Mouse (Mus musculus) limb, embryonic 15.5 days (tissue): ENCODE measurements at regions not wholly inside any gene's neighbourhood (a gene's known extent, or its start where the extent isn't known, plus 50 kb on each side); places are given as distances from the start of the nearest gene placed in this dataset.
A peak's percentile ranks its signal among the peaks of the same experiment; 100 is the strongest.

Experiments used
- ATAC-seq: fragments of 200-750 bp; cut with Nextera tagmentation; 2 replicates; pipeline ENCODE4 v1.8.0; 2017; ENCODE audit warnings: low read depth, moderate TSS enrichment; ENCODE audit not compliant: insufficient number of reproducible peaks, low FRiP score, low TSS enrichment
- H3K27ac ChIP-seq: fragments of 300-500 bp; sonication (generic); 2 replicates; pipeline ENCODE4 v1.5.1; 2015; ENCODE audit warnings: moderate library complexity, mild to moderate bottlenecking, inconsistent platforms
- H3K27me3 ChIP-seq: fragments of 300-500 bp; sonication (generic); 2 replicates; pipeline ENCODE4 v1.6.1; 2015; ENCODE audit warnings: inconsistent platforms
- H3K36me3 ChIP-seq: fragments of 300-500 bp; sonication (generic); 2 replicates; pipeline ENCODE4 v1.6.1; 2015; ENCODE audit warnings: inconsistent platforms
- H3K4me1 ChIP-seq: fragments of 300-500 bp; sonication (generic); 2 replicates; pipeline ENCODE4 v1.6.1; 2015; ENCODE audit warnings: inconsistent platforms
- H3K4me2 ChIP-seq: fragments of 300-500 bp; sonication (generic); 2 replicates; pipeline ENCODE4 v1.6.1; 2015; ENCODE audit warnings: mild to moderate bottlenecking, inconsistent platforms
- H3K4me3 ChIP-seq: fragments of 300-500 bp; sonication (generic); 2 replicates; pipeline ENCODE4 v1.5.1; 2015; ENCODE audit warnings: mild to moderate bottlenecking, inconsistent platforms
- H3K9ac ChIP-seq: fragments of 300-500 bp; sonication (generic); 2 replicates; pipeline ENCODE4 v1.6.1; 2015; ENCODE audit warnings: inconsistent platforms
- H3K9me3 ChIP-seq: fragments of 300-500 bp; sonication (generic); 2 replicates; pipeline ENCODE4 v1.6.1; 2016; ENCODE audit warnings: inconsistent platforms
- WGBS: fragments of 180-500 bp; shearing (Covaris S2); methylation state at CpG from one replicate; pipeline ENCODE4 v1.1.7; 2015; 5-methylcytosine and 5-hydroxymethylcytosine counted together

- Histone ChIP-seq H3K9ac (no peak overlapping the region), H3K36me3 (no peaks in the 10 kb centered on the region), H3K4me2 (no peak overlapping the region), H3K27me3 (no peaks in the 10 kb centered on the region), H3K27ac (no peak overlapping the region), H3K9me3 (no peaks in the 10 kb centered on the region), H3K4me1 (peaks cover 12% of the 10 kb centered on the region), H3K4me3 (no peak overlapping the region)
- WGBS, result 91% methylated on average over 6 of the region's 6 CpGs
- no peak for ATAC-seq
Observed at GRCm38 (mm10) chr13:44243211-44243610, 458.6 kb downstream of the Cd83 start.

- peaks cover 13% of the 10 kb centered on the region for H3K4me1 ChIP-seq
- no peak for ATAC-seq
- WGBS, result 80% methylated on average over 7 of the region's 7 CpGs
- no peaks in the 10 kb centered on the region for H3K27me3 ChIP-seq
- no peak overlapping the region for H3K4me3 ChIP-seq
- H3K9ac ChIP-seq, result no peak overlapping the region
- H3K36me3 ChIP-seq, result no peaks in the 10 kb centered on the region
- no peak overlapping the region for H3K4me2 ChIP-seq
- no peak overlapping the region for H3K27ac ChIP-seq
- no peaks in the 10 kb centered on the region for H3K9me3 ChIP-seq
Observed at GRCm38 (mm10) chr13:44246714-44247251, 462.2 kb downstream of the Cd83 start.

GRCm38 (mm10) chr13:44247861-44248260, 463.3 kb downstream of the Cd83 start:
- Histone ChIP-seq H3K4me3 (no peak overlapping the region), H3K9me3 (no peaks in the 10 kb centered on the region), H3K9ac (no peak overlapping the region), H3K36me3 (no peaks in the 10 kb centered on the region), H3K4me1 (peaks cover 13% of the 10 kb centered on the region), H3K4me2 (no peak overlapping the region), H3K27me3 (no peaks in the 10 kb centered on the region), H3K27ac (no peak overlapping the region)
- ATAC-seq, result no peak
- WGBS, result 60% methylated on average over 11 of the region's 11 CpGs

GRCm38 (mm10) chr13:44248401-44248800, 463.8 kb downstream of the Cd83 start:
- no peak for ATAC-seq
- Histone ChIP-seq H3K27me3 (no peaks in the 10 kb centered on the region), H3K27ac (no peak overlapping the region), H3K4me2 (no peak overlapping the region), H3K9ac (no peak overlapping the region), H3K4me1 (peaks cover 13% of the 10 kb centered on the region), H3K4me3 (no peak overlapping the region), H3K9me3 (no peaks in the 10 kb centered on the region), H3K36me3 (no peaks in the 10 kb centered on the region)
- 33% methylated on average over 8 of the region's 8 CpGs for WGBS

- Histone ChIP-seq H3K4me3 (no peak overlapping the region), H3K4me2 (no peak overlapping the region), H3K9me3 (no peaks in the 10 kb centered on the region), H3K27ac (no peak overlapping the region), H3K36me3 (no peaks in the 10 kb centered on the region), H3K9ac (no peak overlapping the region), H3K4me1 (peaks cover 13% of the 10 kb centered on the region), H3K27me3 (no peaks in the 10 kb centered on the region)
- WGBS, result 78% methylated on average over 2 of the region's 2 CpGs
- no peak for ATAC-seq
Observed at GRCm38 (mm10) chr13:44249119-44249518, 464.5 kb downstream of the Cd83 start.

GRCm38 (mm10) chr13:44250474-44251201, 466.1 kb downstream of the Cd83 start:
- Histone ChIP-seq H3K4me3 (no peak overlapping the region), H3K27ac (no peak overlapping the region), H3K9ac (no peak overlapping the region), H3K4me1 (peaks cover 13% of the 10 kb centered on the region), H3K36me3 (no peaks in the 10 kb centered on the region), H3K27me3 (no peaks in the 10 kb centered on the region), H3K4me2 (no peak overlapping the region), H3K9me3 (no peaks in the 10 kb centered on the region)
- ATAC-seq, result no peak
- 82% methylated on average over 11 of the region's 11 CpGs for WGBS

- WGBS, result 92% methylated on average over 1 of the region's 1 CpGs
- no peaks in the 10 kb centered on the region for H3K27me3 ChIP-seq
- peaks cover 13% of the 10 kb centered on the region for H3K4me1 ChIP-seq
- no peak overlapping the region for H3K9ac ChIP-seq
- H3K4me2 ChIP-seq, result no peak overlapping the region
- no peak overlapping the region for H3K27ac ChIP-seq
- H3K4me3 ChIP-seq, result no peak overlapping the region
- no peaks in the 10 kb centered on the region for H3K36me3 ChIP-seq
- no peaks in the 10 kb centered on the region for H3K9me3 ChIP-seq
- ATAC-seq, result no peak
Observed at GRCm38 (mm10) chr13:44251503-44251902, 466.9 kb downstream of the Cd83 start.

GRCm38 (mm10) chr13:44252496-44252895, 467.9 kb downstream of the Cd83 start:
- no peaks in the 10 kb centered on the region for H3K36me3 ChIP-seq

GRCm38 (mm10) chr13:44258422-44258821, 470.9 kb upstream of the Jarid2 start:
- 77% methylated on average over 10 of the region's 10 CpGs for WGBS
- no peaks in the 10 kb centered on the region for H3K36me3 ChIP-seq
- no peak for ATAC-seq

More at GRCm38 (mm10) chr13:44252496-44252895, 467.9 kb downstream of the Cd83 start:
- Histone ChIP-seq H3K9ac (no peak overlapping the region), H3K27me3 (no peaks in the 10 kb centered on the region), H3K27ac (no peak overlapping the region), H3K4me2 (no peak overlapping the region), H3K4me3 (no peak overlapping the region), H3K4me1 (peaks cover 13% of the 10 kb centered on the region), H3K9me3 (no peaks in the 10 kb centered on the region)
- WGBS, result 75% methylated on average over 3 of the region's 3 CpGs
- ATAC-seq, result no peak

GRCm38 (mm10) chr13:44260039-44260438, 469.2 kb upstream of the Jarid2 start:
- 45% methylated on average over 6 of the region's 6 CpGs for WGBS

More at GRCm38 (mm10) chr13:44258422-44258821, 470.9 kb upstream of the Jarid2 start:
- no peak overlapping the region for H3K9ac ChIP-seq
- H3K9me3 ChIP-seq, result no peaks in the 10 kb centered on the region
- no peak overlapping the region for H3K27ac ChIP-seq
- H3K27me3 ChIP-seq, result no peaks in the 10 kb centered on the region
- no peak overlapping the region for H3K4me3 ChIP-seq
- H3K4me2 ChIP-seq, result no peak overlapping the region
- peaks cover 14% of the 10 kb centered on the region for H3K4me1 ChIP-seq

GRCm38 (mm10) chr13:44260637-44261333, 468.5 kb upstream of the Jarid2 start:
- Histone ChIP-seq H3K9me3 (no peaks in the 10 kb centered on the region), H3K36me3 (no peaks in the 10 kb centered on the region), H3K27ac (peak overlapping the region; percentile 57), H3K4me3 (no peak overlapping the region), H3K9ac (no peak overlapping the region), H3K4me2 (no peak overlapping the region), H3K4me1 (peaks cover 14% of the 10 kb centered on the region), H3K27me3 (no peaks in the 10 kb centered on the region)
- 48% methylated on average over 8 of the region's 8 CpGs for WGBS
- no peak for ATAC-seq

More at GRCm38 (mm10) chr13:44260039-44260438, 469.2 kb upstream of the Jarid2 start:
- Histone ChIP-seq H3K4me1 (peaks cover 14% of the 10 kb centered on the region), H3K27me3 (no peaks in the 10 kb centered on the region), H3K4me2 (no peak overlapping the region), H3K9me3 (no peaks in the 10 kb centered on the region), H3K27ac (no peak overlapping the region), H3K36me3 (no peaks in the 10 kb centered on the region), H3K4me3 (no peak overlapping the region), H3K9ac (no peak overlapping the region)
- ATAC-seq, result no peak
